Mouse (Mus musculus) liver, embryonic 13.5 days (tissue): ENCODE data around the gene Gimap5. TPM values are rescaled to one million over a fixed set of nuclear protein-coding genes. Genes with fewer than 3 reads are reported as not detected.

Experiments used
- ATAC-seq: fragments of 200-750 bp; cut with Nextera tagmentation; 2 replicates; pipeline ENCODE4 v1.8.0; 2017; ENCODE audit warnings: low read depth, mild to moderate bottlenecking, moderate number of reproducible peaks, moderate library complexity
- DNase-seq: peaks from one replicate; pipeline ENCODE4 v3.0.0; 2022
- H3K27ac ChIP-seq: fragments of 300-500 bp; sonication (generic); 2 replicates; pipeline ENCODE4 v1.5.1; 2015; ENCODE audit warnings: moderate library complexity, mild to moderate bottlenecking, inconsistent platforms
- H3K27me3 ChIP-seq: fragments of 300-500 bp; sonication (generic); 2 replicates; pipeline ENCODE4 v1.6.1; 2015; ENCODE audit warnings: mild to moderate bottlenecking, inconsistent platforms
- H3K36me3 ChIP-seq: fragments of 300-500 bp; sonication (generic); 2 replicates; pipeline ENCODE4 v1.6.1; 2015; ENCODE audit warnings: mild to moderate bottlenecking, inconsistent platforms
- H3K4me1 ChIP-seq: fragments of 300-500 bp; sonication (generic); replicated peaks from 2 replicates; pipeline ENCODE4 v1.6.1; 2015; ENCODE audit warnings: inconsistent platforms
- H3K4me2 ChIP-seq: fragments of 300-500 bp; sonication (generic); 2 replicates; pipeline ENCODE4 v1.6.1; 2015; ENCODE audit warnings: inconsistent platforms, mild to moderate bottlenecking, moderate library complexity
- H3K4me3 ChIP-seq: fragments of 300-500 bp; sonication (generic); replicated peaks from 2 replicates; pipeline ENCODE4 v1.5.1; 2015; ENCODE audit warnings: mild to moderate bottlenecking, inconsistent platforms
- H3K9ac ChIP-seq: fragments of 300-500 bp; sonication (generic); 2 replicates; pipeline ENCODE4 v1.6.1; 2015; ENCODE audit warnings: mild to moderate bottlenecking, inconsistent platforms
- H3K9me3 ChIP-seq: fragments of 300-500 bp; sonication (generic); replicated peaks from 2 replicates; pipeline ENCODE4 v1.6.1; 2016; ENCODE audit warnings: inconsistent platforms
- WGBS: fragments of 180-500 bp; shearing (Covaris S2); methylation state at CpG from one replicate; pipeline ENCODE4 v1.1.7; 2015; ENCODE audit not compliant: insufficient replicate concordance; 5-methylcytosine and 5-hydroxymethylcytosine counted together
- polyA plus RNA-seq: library from polyadenylated mRNA; unstranded; fragments of >200 nt; fragmentation: Nextera tagmentation; extraction: Ambion mirVana; gene quantifications from 2 replicates; pipeline ENCODE4 v1.2.1, GENCODE M21; 2015

Gimap5 gene
- polyA plus RNA-seq, 1 experiment from 2014 or later: 2.8 TPM

DNA sequence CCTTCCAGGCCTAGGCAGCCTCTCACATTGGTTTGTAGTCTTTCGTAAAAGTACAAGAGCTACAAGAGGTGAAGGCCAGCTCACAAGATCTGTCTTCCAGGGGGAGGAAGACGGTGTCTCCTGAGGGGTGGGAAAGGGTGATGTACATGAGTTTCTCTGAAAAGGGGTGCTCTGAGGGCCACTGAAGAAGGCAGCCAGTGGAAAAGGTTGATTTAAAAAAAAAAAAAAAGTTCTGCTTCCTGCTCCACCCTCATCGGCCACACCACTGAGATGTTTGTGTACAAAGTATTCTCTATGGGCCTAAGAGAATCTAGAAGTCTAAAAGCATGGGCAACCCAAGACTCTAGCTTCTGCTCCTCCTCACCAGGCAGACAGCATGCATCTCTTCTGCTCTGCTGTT lies 24.7 kb downstream of the Gimap5 start, which contains the start of gene Gimap3:
Gene Gimap3 (minus strand): TSS at position 156 of the 400 bp plus-strand sequence.
- no peak within 1 kb of the TSS for H3K4me2 ChIP-seq
- no peaks in the 10 kb centered on the region for H3K27me3 ChIP-seq
- DNase-seq (no peak), ATAC-seq (no peak)
- no peaks in the 10 kb centered on the region for H3K36me3 ChIP-seq
- no peaks in the 10 kb centered on the region for H3K9me3 ChIP-seq
- no peak within 1 kb of the TSS for H3K4me3 ChIP-seq
- 74% methylated on average over 3 of the region's 3 CpGs for WGBS
- H3K27ac ChIP-seq: no peak within 1 kb of the TSS
- peaks cover 5% of the 10 kb centered on the region; the same call in 1 of the 2 replicates for H3K4me1 ChIP-seq
- H3K9ac ChIP-seq: no peak within 1 kb of the TSS

DNA sequence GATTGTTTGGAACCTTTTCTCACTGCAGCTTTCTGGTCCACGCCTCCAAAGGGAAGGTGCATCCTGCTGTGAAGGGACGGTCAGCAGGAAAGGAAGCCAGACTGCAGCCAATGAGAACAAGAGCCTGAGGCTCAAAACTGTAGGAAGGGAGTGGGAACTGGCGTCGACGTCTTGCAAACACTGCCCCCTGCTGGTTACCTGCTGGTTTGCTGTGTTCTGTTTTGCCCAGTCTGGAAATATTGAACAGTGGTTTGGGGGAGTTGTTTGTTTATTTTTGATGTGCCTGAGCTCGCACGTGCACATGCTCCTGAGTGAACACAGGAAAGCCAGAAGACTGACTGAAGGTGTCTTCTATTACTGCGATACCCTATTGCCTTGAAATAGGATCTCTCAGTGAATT lies 26.0 kb downstream of the Gimap5 start:
- no peak overlapping the region for H3K4me2 ChIP-seq
- DNase-seq: peak; percentile 23
- H3K36me3 ChIP-seq: no peaks in the 10 kb centered on the region
- no peak overlapping the region for H3K27ac ChIP-seq
- 7% methylated on average over 8 of the region's 8 CpGs for WGBS
- no peak for ATAC-seq
- no peaks in the 10 kb centered on the region for H3K9me3 ChIP-seq
- H3K9ac ChIP-seq: no peak overlapping the region
- H3K4me1 ChIP-seq: peaks cover 5% of the 10 kb centered on the region; the same call in 1 of the 2 replicates
- H3K4me3 ChIP-seq: no peak overlapping the region
- H3K27me3 ChIP-seq: no peaks in the 10 kb centered on the region

DNA sequence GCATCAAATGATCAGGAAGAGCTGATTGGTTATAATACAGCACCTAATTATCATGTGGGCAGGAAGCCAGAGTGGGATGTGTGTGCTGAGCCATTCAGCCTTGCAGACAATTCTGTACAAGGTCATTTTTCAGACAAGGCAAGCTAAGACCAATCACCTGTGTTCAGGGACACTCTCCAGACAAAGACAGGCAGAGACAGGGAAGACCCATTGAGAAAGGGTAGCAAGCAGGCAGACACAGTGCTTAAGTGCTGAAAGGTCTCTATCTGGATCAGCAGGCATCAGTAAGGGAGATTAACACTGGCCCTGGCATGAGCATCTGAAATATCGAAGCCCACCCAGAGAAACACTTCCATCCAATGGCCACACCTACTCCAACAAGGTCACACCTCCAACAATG lies 38.4 kb downstream of the Gimap5 start:
- no peak for ATAC-seq
- Histone ChIP-seq H3K27ac (no peak overlapping the region), H3K4me2 (no peak overlapping the region), H3K9ac (no peak overlapping the region), H3K4me3 (no peak overlapping the region), H3K4me1 (no peaks in the 10 kb centered on the region), H3K9me3 (no peaks in the 10 kb centered on the region), H3K36me3 (no peaks in the 10 kb centered on the region), H3K27me3 (no peaks in the 10 kb centered on the region)
- WGBS: 68% methylated on average over 1 of the region's 1 CpGs
- no peak for DNase-seq

DNA sequence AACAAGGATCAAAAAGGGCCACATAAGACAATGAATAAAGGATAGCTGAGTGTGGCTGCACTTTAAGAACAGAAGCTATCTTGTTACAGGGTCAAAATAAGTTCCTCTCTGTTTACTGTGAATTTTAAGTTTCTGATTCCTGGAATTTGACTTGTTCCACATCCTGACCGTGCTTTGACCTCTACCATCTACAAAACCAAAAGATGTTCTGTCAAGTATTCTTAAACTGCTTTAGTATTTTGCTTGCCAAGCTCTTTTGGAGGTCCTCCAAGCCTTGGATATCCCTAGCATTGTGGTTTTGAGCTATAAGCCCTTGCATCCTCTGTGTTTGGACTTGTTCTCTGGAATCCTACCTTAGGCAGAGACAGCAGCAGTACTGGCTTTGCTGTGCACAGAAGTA lies 39.2 kb downstream of the Gimap5 start:
- Histone ChIP-seq H3K9ac (no peak overlapping the region), H3K4me1 (no peaks in the 10 kb centered on the region), H3K27me3 (no peaks in the 10 kb centered on the region), H3K36me3 (no peaks in the 10 kb centered on the region), H3K9me3 (no peaks in the 10 kb centered on the region), H3K27ac (no peak overlapping the region), H3K4me3 (no peak overlapping the region), H3K4me2 (no peak overlapping the region)
- ATAC-seq: no peak
- no peak for DNase-seq
- WGBS: 47% methylated on average over 1 of the region's 1 CpGs

DNA sequence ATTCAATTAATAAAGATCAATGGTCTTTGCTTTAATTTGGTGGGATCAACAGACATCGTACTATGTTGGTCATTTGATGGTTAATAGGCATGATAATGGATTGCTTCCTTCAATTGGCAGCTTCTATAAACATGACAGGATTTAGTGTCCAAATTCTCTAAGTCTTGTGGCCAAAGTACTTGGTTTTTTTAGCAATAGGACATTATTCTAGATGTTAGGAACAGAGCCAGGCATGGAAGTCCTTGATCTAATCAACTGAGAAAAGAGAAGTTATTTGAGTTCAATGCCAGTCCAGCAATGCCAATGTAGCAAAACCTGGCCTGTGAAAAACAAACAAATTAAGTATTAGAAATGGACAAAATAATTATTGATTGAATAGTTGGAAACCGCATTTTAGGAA lies 39.6 kb downstream of the Gimap5 start:
- H3K4me3 ChIP-seq: no peak overlapping the region
- 53% methylated on average over 2 of the region's 2 CpGs for WGBS
- H3K4me1 ChIP-seq: no peaks in the 10 kb centered on the region
- no peak overlapping the region for H3K4me2 ChIP-seq
- no peaks in the 10 kb centered on the region for H3K9me3 ChIP-seq
- no peaks in the 10 kb centered on the region for H3K36me3 ChIP-seq
- ATAC-seq (no peak), DNase-seq (no peak)
- H3K9ac ChIP-seq: no peak overlapping the region
- no peaks in the 10 kb centered on the region for H3K27me3 ChIP-seq
- H3K27ac ChIP-seq: no peak overlapping the region

DNA sequence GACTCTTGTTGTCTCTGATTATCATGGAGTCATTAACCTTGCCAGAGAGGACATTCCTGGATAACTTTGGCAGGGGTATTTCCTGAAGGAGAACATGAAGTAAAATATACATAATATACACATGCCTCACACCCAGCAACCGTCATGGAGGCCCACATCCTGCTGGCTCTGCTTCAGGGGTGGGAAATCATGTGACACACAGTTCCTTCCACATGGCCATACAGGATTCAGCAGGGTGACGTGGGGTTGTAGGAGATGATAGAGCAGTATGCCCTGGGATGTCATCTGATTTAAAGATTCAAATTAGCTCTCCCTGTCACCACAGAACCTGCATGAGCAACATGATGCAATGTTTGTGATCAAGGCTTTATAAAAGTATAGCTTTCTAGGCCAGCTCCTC lies 41.9 kb downstream of the Gimap5 start:
- Histone ChIP-seq H3K27ac (no peak overlapping the region), H3K9me3 (no peaks in the 10 kb centered on the region), H3K4me1 (no peaks in the 10 kb centered on the region), H3K27me3 (no peaks in the 10 kb centered on the region), H3K4me3 (no peak overlapping the region), H3K36me3 (no peaks in the 10 kb centered on the region), H3K9ac (no peak overlapping the region), H3K4me2 (no peak overlapping the region)
- 42% methylated on average over 2 of the region's 2 CpGs for WGBS
- no peak for ATAC-seq
- no peak for DNase-seq

DNA sequence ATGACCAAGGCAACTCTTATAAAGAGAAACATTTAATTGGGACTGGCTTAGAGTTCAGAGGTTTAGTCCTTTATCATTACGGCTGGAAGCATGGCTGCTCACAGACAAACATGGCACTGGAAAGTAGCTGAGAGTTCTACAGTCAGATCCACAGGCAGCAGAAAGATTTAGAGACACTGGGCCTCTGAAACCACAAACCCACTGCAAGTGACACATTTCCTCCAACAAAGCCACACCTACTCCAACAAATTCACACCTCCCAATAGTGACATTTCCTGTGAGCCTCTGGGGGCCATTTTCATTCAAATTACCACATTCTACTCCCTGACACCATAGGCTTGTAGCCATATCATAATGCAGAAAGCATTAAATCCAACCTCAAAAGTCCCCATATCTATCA lies 55.9 kb downstream of the Gimap5 start:
- no peaks in the 10 kb centered on the region for H3K4me1 ChIP-seq
- H3K4me2 ChIP-seq: no peak overlapping the region
- H3K9ac ChIP-seq: no peak overlapping the region
- WGBS: 20% methylated on average over 1 of the region's 1 CpGs
- H3K27me3 ChIP-seq: no peaks in the 10 kb centered on the region
- no peak overlapping the region for H3K27ac ChIP-seq
- H3K36me3 ChIP-seq: no peaks in the 10 kb centered on the region
- DNase-seq (no peak), ATAC-seq (no peak)
- no peak overlapping the region for H3K4me3 ChIP-seq
- no peaks in the 10 kb centered on the region for H3K9me3 ChIP-seq

DNA sequence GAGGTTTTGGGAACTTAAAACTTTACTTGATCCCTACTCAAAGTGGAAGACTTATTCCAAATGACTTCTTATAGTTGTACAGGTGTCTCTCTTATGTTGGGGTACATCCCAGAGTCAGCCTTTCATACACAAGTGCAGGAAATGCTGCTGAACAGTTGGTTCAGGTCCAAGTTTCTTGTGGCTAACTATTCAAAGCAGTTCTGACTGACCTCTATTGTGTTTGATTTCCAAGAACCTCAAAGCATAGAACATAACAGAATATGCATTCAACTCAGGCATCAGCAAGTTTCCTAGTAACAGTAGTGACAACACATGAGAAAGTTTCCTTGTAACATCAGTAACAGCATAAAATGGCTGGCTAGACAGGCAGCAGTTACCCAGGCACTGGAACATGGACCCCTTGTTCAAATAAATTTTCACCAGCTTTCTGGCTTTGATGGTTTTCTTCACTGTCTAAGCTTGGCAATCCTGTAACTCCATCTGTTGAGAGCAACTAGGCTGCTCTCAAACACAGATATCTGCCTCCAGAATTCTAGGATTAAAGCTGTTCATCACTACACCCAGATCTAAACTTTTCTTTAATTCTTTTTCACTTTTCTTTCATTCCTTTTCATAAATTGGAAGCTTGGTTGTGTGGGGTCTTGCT lies 57.5 kb downstream of the Gimap5 start:
- no peak overlapping the region for H3K4me2 ChIP-seq
- no peak overlapping the region for H3K27ac ChIP-seq
- no peaks in the 10 kb centered on the region for H3K4me1 ChIP-seq
- ATAC-seq (no peak), DNase-seq (no peak)
- no peak overlapping the region for H3K9ac ChIP-seq
- H3K27me3 ChIP-seq: no peaks in the 10 kb centered on the region
- H3K9me3 ChIP-seq: no peaks in the 10 kb centered on the region
- no peaks in the 10 kb centered on the region for H3K36me3 ChIP-seq
- H3K4me3 ChIP-seq: no peak overlapping the region

Other genes starting within 250 kb of the Gimap5 start
- 1.5 and 1.6 TPM in 2 replicates for gene Atp6v0e2, start 208.6 kb upstream of the Gimap5 start, polyA plus RNA-seq
- 0.81 and 1.5 TPM in 2 replicates for gene Lrrc61, start 191.4 kb upstream of the Gimap5 start, polyA plus RNA-seq
- gene Rarres2, start 173.4 kb upstream of the Gimap5 start, polyA plus RNA-seq: 8.4 and 10.0 TPM in 2 replicates
- not detected in 2 replicates for gene Gm45021, start 156.6 kb upstream of the Gimap5 start, polyA plus RNA-seq
- 8.1 and 10.4 TPM in 2 replicates for gene Repin1, start 152.3 kb upstream of the Gimap5 start, polyA plus RNA-seq
- gene Gm44965, start 152.3 kb upstream of the Gimap5 start, polyA plus RNA-seq: not detected in 2 replicates
- gene Zfp775, start 144.1 kb upstream of the Gimap5 start, polyA plus RNA-seq: 1.9 and 2.0 TPM in 2 replicates
- 0.20 and 0.28 TPM in 2 replicates for gene AI854703, start 119.4 kb upstream of the Gimap5 start, polyA plus RNA-seq
- gene Gimap8, start 99.0 kb upstream of the Gimap5 start, polyA plus RNA-seq: 0.73 and 0.93 TPM in 2 replicates
- gene Gimap9, start 70.1 kb upstream of the Gimap5 start, polyA plus RNA-seq: 10.9 and 12.1 TPM in 2 replicates
- 11.6 and 12.3 TPM in 2 replicates for gene Gimap4, start 61.6 kb upstream of the Gimap5 start, polyA plus RNA-seq
- gene Gimap6, start 38.0 kb upstream of the Gimap5 start, polyA plus RNA-seq: 8.4 and 9.4 TPM in 2 replicates
- gene Gm28053, start 27.6 kb upstream of the Gimap5 start, polyA plus RNA-seq: 1.6 TPM in 2 replicates
- 0.10 and 0.14 TPM in 2 replicates for gene Gimap7, start 27.6 kb upstream of the Gimap5 start, polyA plus RNA-seq
- 6.4 and 6.5 TPM in 2 replicates for gene Gimap1, start 7.1 kb upstream of the Gimap5 start, polyA plus RNA-seq
- gene Gimap3, start 24.7 kb downstream of the Gimap5 start, polyA plus RNA-seq: 0.05 TPM in 1 of 2 replicates, not detected in the other
- 72.2 and 77.0 TPM in 2 replicates for gene Tmem176a, start 94.7 kb downstream of the Gimap5 start, polyA plus RNA-seq
- 110 and 119 TPM in 2 replicates for gene Tmem176b, start 95.3 kb downstream of the Gimap5 start, polyA plus RNA-seq
- gene Aoc1, start 126.7 kb downstream of the Gimap5 start, polyA plus RNA-seq: not detected in 2 replicates
- not detected in 2 replicates for gene 1600015I10Rik, start 183.7 kb downstream of the Gimap5 start, polyA plus RNA-seq
- not detected in 2 replicates for gene Doxl2, start 228.8 kb downstream of the Gimap5 start, polyA plus RNA-seq
- gene Svs1, start 240.7 kb downstream of the Gimap5 start, polyA plus RNA-seq: not detected in 2 replicates